Mouse (Mus musculus) spleen, adult 2 months (tissue): ENCODE results near the gene Naxd.

Experiments
- CTCF ChIP-seq: fragments of 200-500 bp; IDR thresholded peaks from 2 replicates; pipeline ENCODE4 v1.5.1; 2011; ENCODE audit warnings: mild to moderate bottlenecking, inconsistent platforms; ENCODE audit not compliant: insufficient read depth, insufficient read length, insufficient replicate concordance; ENCODE audit errors: extremely low read depth
- POLR2A ChIP-seq: fragments of 200-500 bp; IDR thresholded peaks from 2 replicates; pipeline ENCODE4 v1.6.1; 2011; ENCODE audit warnings: low read depth, low read length, inconsistent platforms

DNA sequence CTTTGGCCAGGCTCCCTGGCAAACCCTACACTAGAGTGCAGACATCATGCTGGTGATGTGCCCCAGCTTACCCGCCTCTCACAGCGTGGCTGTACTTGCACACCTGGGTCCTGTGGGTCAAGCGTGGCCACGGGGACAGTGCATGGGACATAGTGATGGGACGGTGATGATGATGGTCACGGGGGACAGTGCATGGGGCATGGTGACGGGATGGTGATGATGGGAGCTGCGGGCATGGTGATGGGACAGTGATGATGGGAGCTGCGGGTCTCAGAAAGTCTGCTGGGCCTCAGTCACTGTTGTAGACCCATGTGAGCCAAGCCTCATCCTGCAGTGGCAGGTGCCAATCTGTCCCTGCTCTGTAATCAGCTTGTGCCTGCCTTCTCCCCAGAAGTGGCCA lies 19.0 kb downstream of the Naxd start:
- TF ChIP-seq CTCF = no peak
- TF ChIP-seq POLR2A = no peak
